Mouse (Mus musculus) NIH3T3 (cell line): ENCODE data around the gene Rpl10a.
"Not testable (repeated sequence)": the region's sequence is repeated elsewhere in the genome, so short reads cannot be mapped to it uniquely, and the experiment has no call there.

Source experiments
- DNase-seq: peaks from one replicate; pipeline ENCODE4 v3.0.0-alpha.2; 2012; ENCODE audit warnings: low read depth

Rpl10a gene

GRCm38 (mm10) chr17:28358576-28359261 lies 30.4 kb downstream of the Rpl10a start:
- not testable (repeated sequence) for DNase-seq

GRCm38 (mm10) chr17:28360531-28361277 lies 32.4 kb downstream of the Rpl10a start:
- no peak for DNase-seq

- DNase-seq = no peak
These were observed 33.8 kb downstream of the Rpl10a start for GRCm38 (mm10) chr17:28361921-28362652.

GRCm38 (mm10) chr17:28362653-28363292 lies 34.5 kb downstream of the Rpl10a start:
- DNase-seq = no peak

- DNase-seq = no peak
These were observed 35.2 kb downstream of the Rpl10a start for GRCm38 (mm10) chr17:28363507-28363906.

GRCm38 (mm10) chr17:28365122-28365521 lies 36.9 kb downstream of the Rpl10a start, which contains the start of gene Tulp1:
Gene Tulp1 (minus strand): TSS chr17:28365222.
- DNase-seq = no peak

GRCm38 (mm10) chr17:28368449-28368848 lies 40.2 kb downstream of the Rpl10a start:
- peak; percentile 80 for DNase-seq

GRCm38 (mm10) chr17:28369056-28369455 lies 40.8 kb downstream of the Rpl10a start:
- peak; percentile 43 for DNase-seq

- DNase-seq = peak; percentile 93
These were observed 43.0 kb downstream of the Rpl10a start for GRCm38 (mm10) chr17:28371286-28371685.

- DNase-seq = peak; percentile 38
These were observed 43.7 kb downstream of the Rpl10a start for GRCm38 (mm10) chr17:28371941-28372340.

- DNase-seq = peak; percentile 87
These were observed 45.5 kb downstream of the Rpl10a start for GRCm38 (mm10) chr17:28373821-28374220.

- DNase-seq = no peak
These were observed 46.2 kb downstream of the Rpl10a start for GRCm38 (mm10) chr17:28374494-28374893.

GRCm38 (mm10) chr17:28375592-28376061 lies 47.4 kb downstream of the Rpl10a start:
- peak; percentile 30 for DNase-seq

GRCm38 (mm10) chr17:28380255-28380654 lies 52.0 kb downstream of the Rpl10a start:
- no peak for DNase-seq
